Mouse (Mus musculus) right cerebral cortex, postnatal 4 days (tissue): ENCODE data around the gene Cyp2c55.

ENCODE experiments used
- DNase-seq: peaks from one replicate; pipeline ENCODE4 v3.0.0-alpha.2; 2022

The Cyp2c55 gene

GRCm38 (mm10) chr19:39006715-39007114 lies at the start of gene Cyp2c55:
Gene Cyp2c55, plus strand, starts transcription at chr19:39007019.
- DNase-seq = no peak

GRCm38 (mm10) chr19:38970741-38971140 lies 36.1 kb upstream of the Cyp2c55 start:
- DNase-seq = no peak

GRCm38 (mm10) chr19:38972581-38972980 lies 34.2 kb upstream of the Cyp2c55 start:
- DNase-seq = no peak

- no peak for DNase-seq
These were observed 33.2 kb upstream of the Cyp2c55 start for GRCm38 (mm10) chr19:38973666-38974065.

GRCm38 (mm10) chr19:38976269-38976668 lies 30.6 kb upstream of the Cyp2c55 start:
- no peak for DNase-seq

GRCm38 (mm10) chr19:38981966-38982365 lies 24.9 kb upstream of the Cyp2c55 start:
- peak; percentile 86 for DNase-seq

- no peak for DNase-seq
These were observed 8.6 kb upstream of the Cyp2c55 start for GRCm38 (mm10) chr19:38998248-38998647.

- DNase-seq = no peak
These were observed 8.1 kb upstream of the Cyp2c55 start for GRCm38 (mm10) chr19:38998676-38999075.

GRCm38 (mm10) chr19:39005132-39005531 lies 1.7 kb upstream of the Cyp2c55 start:
- DNase-seq = no peak

- no peak for DNase-seq
These were observed 51.1 kb downstream of the Cyp2c55 start for GRCm38 (mm10) chr19:39057928-39058327.

GRCm38 (mm10) chr19:39060719-39061118 lies 53.9 kb downstream of the Cyp2c55 start, which contains the start of gene Cyp2c65:
Gene Cyp2c65, plus strand, starts transcription at chr19:39061015.
- DNase-seq = no peak
